Mouse (Mus musculus) kidney, adult 2 months (tissue): ENCODE data around the gene Gm11232. TPM values are rescaled to one million over a fixed set of nuclear protein-coding genes. Genes with fewer than 3 reads are reported as not detected.

ENCODE experiments used
- DNase-seq: peaks from one replicate; pipeline ENCODE4 v3.0.0; 2021
- H3K27ac ChIP-seq: fragments of 200-500 bp; 2 replicates; pipeline ENCODE4 v1.5.1; 2012; ENCODE audit warnings: low read depth, low read length, control low read depth, inconsistent platforms; ENCODE audit not compliant: insufficient read depth
- H3K27me3 ChIP-seq: fragments of 200-500 bp; replicated peaks from 2 replicates; pipeline ENCODE4 v1.6.1; 2012; ENCODE audit warnings: mild to moderate bottlenecking, moderate library complexity, low read length, inconsistent platforms; ENCODE audit not compliant: control insufficient read depth, insufficient read depth
- H3K36me3 ChIP-seq: fragments of 200-500 bp; 2 replicates; pipeline ENCODE4 v1.6.1; 2012; ENCODE audit warnings: mild to moderate bottlenecking, moderate library complexity, low read length, inconsistent platforms; ENCODE audit not compliant: control insufficient read depth, insufficient read depth
- H3K4me1 ChIP-seq: fragments of 200-500 bp; 2 replicates; pipeline ENCODE4 v1.6.1; 2011; ENCODE audit warnings: low read length; ENCODE audit not compliant: control insufficient read depth, insufficient read depth
- H3K4me3 ChIP-seq: fragments of 200-500 bp; 2 replicates; pipeline ENCODE4 v1.5.1; 2011; ENCODE audit warnings: mild to moderate bottlenecking, low read depth, low read length, control low read depth; ENCODE audit not compliant: insufficient read depth
- CTCF ChIP-seq: fragments of 200-500 bp; conservative IDR thresholded peaks from 2 replicates; pipeline ENCODE4 v1.5.1; 2011; ENCODE audit warnings: low read depth, mild to moderate bottlenecking, control low read depth, low read length, moderate library complexity, mixed read lengths; ENCODE audit not compliant: insufficient read depth, insufficient read length
- POLR2A ChIP-seq: fragments of 200-500 bp; IDR thresholded peaks from one replicate; pipeline ENCODE4 v1.6.1; 2011; ENCODE audit warnings: low read depth, low read length, control low read depth
- WGBS: fragments of 180-500 bp; shearing (Covaris S2); methylation state at CpG from one replicate; pipeline ENCODE4 v1.1.7; 2018; 5-methylcytosine and 5-hydroxymethylcytosine counted together
- polyA plus RNA-seq: library from polyadenylated mRNA; depleted of rRNA; stranded (reverse); fragments of >200 nt; gene quantifications from 2 replicates; pipeline ENCODE4 v1.2.3, GENCODE M21; 2012; rRNA removed

Gene Gm11232
- 0.07 TPM in 1 of 2 replicates, not detected in the other for polyA plus RNA-seq

DNA sequence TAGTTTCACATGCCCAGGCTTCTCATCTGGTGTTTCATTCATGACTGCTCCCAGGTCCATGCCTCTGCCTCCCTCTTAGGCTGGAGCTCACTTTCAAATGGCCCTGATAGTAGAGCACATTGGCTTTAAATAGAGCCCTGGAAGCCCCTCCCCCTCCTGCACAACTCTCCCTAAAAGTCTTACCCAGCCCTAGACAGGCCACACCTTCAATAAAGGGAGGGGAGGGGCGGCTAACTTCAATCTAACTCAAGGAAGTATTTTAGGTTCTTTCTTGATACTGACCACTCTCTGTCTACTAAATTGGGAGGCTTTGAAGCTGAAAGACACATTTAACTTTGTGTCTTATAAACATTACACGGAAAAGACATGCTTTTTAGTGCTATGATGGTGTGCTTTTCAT lies at the start of gene Gm11232:
Gene Gm11232 (minus strand): TSS at position 101 of the 400 bp plus-strand sequence.
- whole genome bisulfite sequencing = 73% methylated on average over 2 of the region's 2 CpGs
- H3K27ac ChIP-seq = no peak within 1 kb of the TSS
- DNase-seq = no peak
- H3K27me3 ChIP-seq = no peaks in the 10 kb centered on the region
- no peaks in the 10 kb centered on the region for H3K36me3 ChIP-seq
- no peaks in the 10 kb centered on the region for H3K4me1 ChIP-seq
- H3K4me3 ChIP-seq = no peak within 1 kb of the TSS
- TF ChIP-seq POLR2A (no peak), CTCF (no peak)

DNA sequence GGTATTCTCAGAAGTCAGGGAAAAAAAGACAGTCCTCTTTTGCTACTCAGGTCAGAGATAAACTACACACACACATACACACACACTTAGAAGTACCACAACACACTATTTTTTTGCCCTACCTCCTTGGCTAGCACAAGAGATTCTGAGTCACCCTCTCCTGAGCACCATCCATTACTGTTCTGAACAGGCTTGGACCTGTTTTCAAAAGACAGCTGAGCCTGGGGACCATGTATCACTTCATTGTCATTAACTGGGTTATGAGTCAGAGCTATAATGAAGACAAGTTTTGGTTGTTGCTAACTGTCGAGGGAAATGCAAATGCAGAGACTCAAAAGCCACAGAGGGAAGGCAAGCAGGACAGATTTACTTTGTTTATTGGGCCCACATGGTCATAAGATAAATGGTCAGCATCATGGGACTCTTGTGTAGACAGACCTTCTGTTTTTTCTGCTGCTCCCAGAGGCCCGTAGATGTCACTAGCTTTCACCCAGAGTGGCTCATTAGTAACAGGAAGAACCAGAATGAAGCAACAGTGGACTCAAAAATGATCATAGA lies 48.3 kb upstream of the Gm11232 start:
- Histone ChIP-seq H3K27me3 (no peaks in the 10 kb centered on the region), H3K4me3 (no peak overlapping the region), H3K4me1 (no peaks in the 10 kb centered on the region), H3K36me3 (no peaks in the 10 kb centered on the region), H3K27ac (no peak overlapping the region)
- TF ChIP-seq CTCF (no peak), POLR2A (no peak)
- WGBS = 64% methylated on average over 2 of the region's 2 CpGs
- DNase-seq = peak; percentile 9

- TF ChIP-seq POLR2A = no peak
- no peak for TF ChIP-seq CTCF
- H3K4me1 ChIP-seq = no peaks in the 10 kb centered on the region
- WGBS = 71% methylated on average over 1 of the region's 1 CpGs
- H3K36me3 ChIP-seq = no peaks in the 10 kb centered on the region
- H3K4me3 ChIP-seq = no peak overlapping the region
- no peak for DNase-seq
- no peak overlapping the region for H3K27ac ChIP-seq
- no peaks in the 10 kb centered on the region for H3K27me3 ChIP-seq
Observed at GRCm38 (mm10) chr4:71765529-71765928, 7.8 kb upstream of the Gm11232 start.

GRCm38 (mm10) chr4:71765071-71765470 lies 7.3 kb upstream of the Gm11232 start:
- Histone ChIP-seq H3K4me3 (no peak overlapping the region), H3K4me1 (no peaks in the 10 kb centered on the region), H3K27ac (no peak overlapping the region), H3K36me3 (no peaks in the 10 kb centered on the region), H3K27me3 (no peaks in the 10 kb centered on the region)
- TF ChIP-seq CTCF (no peak), POLR2A (no peak)
- no peak for DNase-seq
- 40% methylated on average over 3 of the region's 3 CpGs for WGBS

- 59% methylated on average over 11 of the region's 11 CpGs for WGBS
- Histone ChIP-seq H3K4me3 (no peak overlapping the region), H3K27ac (no peak overlapping the region), H3K36me3 (no peaks in the 10 kb centered on the region), H3K4me1 (no peaks in the 10 kb centered on the region), H3K27me3 (no peaks in the 10 kb centered on the region)
- DNase-seq = peak; percentile 44
- TF ChIP-seq CTCF (no peak), POLR2A (no peak)
Observed at GRCm38 (mm10) chr4:71756441-71757221, 1.1 kb downstream of the Gm11232 start.

DNA sequence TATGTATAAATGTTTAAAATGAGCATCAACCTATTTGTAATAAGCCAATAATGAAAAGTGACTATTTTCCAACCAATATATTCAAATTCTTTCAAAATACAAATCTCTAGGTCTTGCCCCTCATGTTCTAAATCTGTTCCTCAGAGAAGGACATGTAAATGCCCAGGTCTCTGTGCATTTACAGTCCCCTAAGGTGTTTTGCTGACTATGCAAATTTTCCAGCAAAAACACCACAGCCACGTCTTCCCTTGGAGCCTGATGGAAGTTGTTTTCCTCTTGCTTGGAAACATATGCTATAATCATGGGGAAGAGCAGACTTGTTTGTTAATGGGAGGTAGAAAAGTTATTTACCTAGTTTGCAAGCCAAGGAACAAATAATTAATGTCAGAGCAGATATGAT lies 12.0 kb downstream of the Gm11232 start:
- no peak overlapping the region for H3K27ac ChIP-seq
- H3K27me3 ChIP-seq = no peaks in the 10 kb centered on the region
- no peaks in the 10 kb centered on the region for H3K36me3 ChIP-seq
- no peak for DNase-seq
- H3K4me1 ChIP-seq = no peaks in the 10 kb centered on the region
- H3K4me3 ChIP-seq = no peak overlapping the region
- WGBS = 60% methylated on average over 1 of the region's 1 CpGs
- TF ChIP-seq CTCF (no peak), POLR2A (no peak)

DNA sequence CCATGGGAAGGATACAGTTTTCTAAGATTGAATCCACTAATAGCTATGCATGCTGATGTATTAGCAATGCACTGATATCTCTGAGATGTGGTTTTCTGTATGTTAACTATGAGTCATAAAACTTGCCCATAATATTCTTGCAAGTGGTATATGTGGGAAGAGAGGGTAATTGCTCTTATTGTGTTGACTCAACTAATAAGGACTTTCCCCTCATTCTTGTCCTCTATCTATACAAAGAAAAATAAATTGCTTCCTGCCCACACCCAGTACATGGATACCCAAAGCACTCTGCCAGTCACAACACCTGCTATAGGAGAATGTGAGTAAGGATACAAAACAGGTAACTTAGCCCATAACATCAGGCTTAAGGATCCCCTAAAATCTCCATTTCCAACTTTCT lies 21.2 kb downstream of the Gm11232 start:
- Histone ChIP-seq H3K4me1 (no peaks in the 10 kb centered on the region), H3K27ac (no peak overlapping the region), H3K27me3 (no peaks in the 10 kb centered on the region), H3K36me3 (no peaks in the 10 kb centered on the region), H3K4me3 (no peak overlapping the region)
- no peak for DNase-seq
- TF ChIP-seq CTCF = no peak
- TF ChIP-seq POLR2A = no peak

GRCm38 (mm10) chr4:71735261-71735660 lies 22.5 kb downstream of the Gm11232 start:
- DNase-seq = no peak
- H3K27ac ChIP-seq = no peak overlapping the region
- no peaks in the 10 kb centered on the region for H3K4me1 ChIP-seq
- no peaks in the 10 kb centered on the region for H3K27me3 ChIP-seq
- no peak for TF ChIP-seq CTCF
- TF ChIP-seq POLR2A = no peak
- H3K4me3 ChIP-seq = no peak overlapping the region
- WGBS = 54% methylated on average over 3 of the region's 3 CpGs
- no peaks in the 10 kb centered on the region for H3K36me3 ChIP-seq
